Mouse (Mus musculus): Measurements from ENCODE around the gene Ubr4. TPM values are rescaled to one million over a fixed set of nuclear protein-coding genes. Genes with fewer than 3 reads are reported as not detected.

Gene Ubr4
- polyA plus RNA-seq, 1 experiment from 2014 or later = 68.6 TPM

DNA sequence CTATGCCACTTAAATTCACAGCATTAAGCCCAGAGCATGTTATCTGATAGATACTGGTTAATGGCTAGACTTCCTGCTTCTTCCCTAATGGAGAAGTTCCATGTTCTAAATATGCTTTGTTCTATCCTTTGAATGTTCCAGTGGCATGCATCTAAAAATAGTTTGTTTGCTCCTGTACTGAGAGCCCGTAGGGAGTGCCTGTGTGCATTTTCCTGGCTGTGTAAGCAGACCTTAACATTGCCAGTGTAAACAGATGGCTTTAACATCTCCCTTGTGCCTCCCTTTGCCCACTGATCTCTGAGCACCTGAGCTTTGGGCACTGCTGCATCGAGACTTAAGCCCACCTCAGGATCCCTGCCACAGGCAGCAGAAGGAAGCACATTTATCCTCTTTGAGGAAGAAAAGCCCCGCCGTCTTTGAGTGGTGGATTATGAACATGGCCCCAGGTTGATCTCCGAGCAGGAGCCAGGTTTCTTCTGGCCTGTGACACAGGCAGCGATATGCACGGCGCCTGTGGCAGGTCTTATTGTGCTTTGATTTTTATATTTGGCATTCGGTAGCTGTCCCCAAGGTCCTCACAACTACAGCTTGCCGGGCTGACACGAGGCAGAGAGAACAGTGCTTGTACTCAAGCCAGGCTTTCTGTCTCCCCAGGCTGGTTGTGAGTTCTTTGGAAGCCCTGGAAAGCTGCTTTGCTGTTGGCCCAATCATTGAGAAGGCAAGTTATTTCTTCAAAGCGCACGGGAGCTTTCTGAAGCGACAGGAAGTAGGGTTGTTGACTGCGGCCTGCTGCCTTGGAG is 80.8 kb downstream of the Ubr4 start:
- peaks cover 100% of the 10 kb centered on the region for H3K36me3 ChIP-seq
- H3K9ac ChIP-seq (replicated peaks) = no peak overlapping the region
- WGBS = 94% methylated on average over 15 of the region's 15 CpGs
- no peak overlapping the region for H3K4me2 ChIP-seq
- ATAC-seq (ENCODE audit: insufficient number of reproducible peaks, insufficient read depth, low FRiP score, low TSS enrichment, low read depth) = no peak
- no peak overlapping the region for H3K4me3 ChIP-seq (replicated peaks)
- H3K4me1 ChIP-seq (replicated peaks) = no peaks in the 10 kb centered on the region
- no peak overlapping the region for H3K27ac ChIP-seq
- H3K9me3 ChIP-seq = no peaks in the 10 kb centered on the region
- H3K27me3 ChIP-seq = no peaks in the 10 kb centered on the region

DNA sequence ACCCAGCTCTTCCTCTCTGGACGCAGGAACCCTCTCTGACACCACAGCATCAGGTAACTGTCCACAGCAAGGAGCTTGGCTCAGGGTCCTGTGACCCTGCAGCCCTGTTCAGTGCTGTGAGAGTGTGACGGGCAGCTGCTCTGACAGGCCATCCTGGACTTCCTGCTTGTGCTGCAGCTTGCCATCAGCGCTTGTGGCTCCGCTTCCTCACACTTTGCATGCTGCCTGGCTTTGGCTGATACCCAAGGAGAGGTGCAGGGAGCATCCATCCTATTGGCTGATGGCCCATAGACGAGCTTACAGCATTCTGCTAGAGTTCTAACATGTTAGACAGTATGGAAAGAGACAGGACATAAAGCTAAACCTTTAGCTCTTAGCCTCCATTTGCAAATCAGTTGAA is 88.8 kb downstream of the Ubr4 start:
- H3K27me3 ChIP-seq = no peaks in the 10 kb centered on the region
- H3K9ac ChIP-seq (replicated peaks) = no peak overlapping the region
- 90% methylated on average over 5 of the region's 5 CpGs for WGBS
- H3K4me2 ChIP-seq = no peak overlapping the region
- peaks cover 98% of the 10 kb centered on the region for H3K36me3 ChIP-seq
- H3K4me1 ChIP-seq (replicated peaks) = no peaks in the 10 kb centered on the region
- no peak overlapping the region for H3K4me3 ChIP-seq (replicated peaks)
- no peak overlapping the region for H3K27ac ChIP-seq
- no peaks in the 10 kb centered on the region for H3K9me3 ChIP-seq
- no peak for ATAC-seq (ENCODE audit: insufficient number of reproducible peaks, insufficient read depth, low FRiP score, low TSS enrichment, low read depth)

DNA sequence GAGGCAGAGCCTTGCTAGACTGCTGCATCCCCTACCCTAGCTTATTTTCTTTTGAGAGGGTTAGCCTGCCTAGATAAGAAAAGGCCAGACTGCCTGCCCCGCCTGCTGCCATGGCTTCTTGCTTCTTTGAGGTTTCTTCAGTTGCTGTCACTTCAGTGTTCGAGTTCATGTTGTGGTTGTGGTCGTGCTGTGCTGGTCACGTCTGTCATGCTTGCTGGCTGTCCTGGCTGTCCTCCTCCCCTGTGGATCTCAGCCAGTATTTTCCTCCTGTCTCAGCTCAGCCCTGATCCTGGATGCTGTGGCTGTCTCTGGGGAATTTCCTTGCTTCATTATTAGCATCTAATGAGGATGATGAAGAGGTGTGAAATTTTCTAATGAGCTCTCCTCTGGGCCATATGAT is 89.4 kb downstream of the Ubr4 start:
- WGBS = 84% methylated on average over 4 of the region's 4 CpGs
- H3K9me3 ChIP-seq = no peaks in the 10 kb centered on the region
- H3K27me3 ChIP-seq = no peaks in the 10 kb centered on the region
- H3K36me3 ChIP-seq = peaks cover 98% of the 10 kb centered on the region
- no peak overlapping the region for H3K4me2 ChIP-seq
- H3K4me3 ChIP-seq (replicated peaks) = no peak overlapping the region
- H3K9ac ChIP-seq (replicated peaks) = no peak overlapping the region
- ATAC-seq (ENCODE audit: insufficient number of reproducible peaks, insufficient read depth, low FRiP score, low TSS enrichment, low read depth) = no peak
- no peak overlapping the region for H3K27ac ChIP-seq
- no peaks in the 10 kb centered on the region for H3K4me1 ChIP-seq (replicated peaks)

DNA sequence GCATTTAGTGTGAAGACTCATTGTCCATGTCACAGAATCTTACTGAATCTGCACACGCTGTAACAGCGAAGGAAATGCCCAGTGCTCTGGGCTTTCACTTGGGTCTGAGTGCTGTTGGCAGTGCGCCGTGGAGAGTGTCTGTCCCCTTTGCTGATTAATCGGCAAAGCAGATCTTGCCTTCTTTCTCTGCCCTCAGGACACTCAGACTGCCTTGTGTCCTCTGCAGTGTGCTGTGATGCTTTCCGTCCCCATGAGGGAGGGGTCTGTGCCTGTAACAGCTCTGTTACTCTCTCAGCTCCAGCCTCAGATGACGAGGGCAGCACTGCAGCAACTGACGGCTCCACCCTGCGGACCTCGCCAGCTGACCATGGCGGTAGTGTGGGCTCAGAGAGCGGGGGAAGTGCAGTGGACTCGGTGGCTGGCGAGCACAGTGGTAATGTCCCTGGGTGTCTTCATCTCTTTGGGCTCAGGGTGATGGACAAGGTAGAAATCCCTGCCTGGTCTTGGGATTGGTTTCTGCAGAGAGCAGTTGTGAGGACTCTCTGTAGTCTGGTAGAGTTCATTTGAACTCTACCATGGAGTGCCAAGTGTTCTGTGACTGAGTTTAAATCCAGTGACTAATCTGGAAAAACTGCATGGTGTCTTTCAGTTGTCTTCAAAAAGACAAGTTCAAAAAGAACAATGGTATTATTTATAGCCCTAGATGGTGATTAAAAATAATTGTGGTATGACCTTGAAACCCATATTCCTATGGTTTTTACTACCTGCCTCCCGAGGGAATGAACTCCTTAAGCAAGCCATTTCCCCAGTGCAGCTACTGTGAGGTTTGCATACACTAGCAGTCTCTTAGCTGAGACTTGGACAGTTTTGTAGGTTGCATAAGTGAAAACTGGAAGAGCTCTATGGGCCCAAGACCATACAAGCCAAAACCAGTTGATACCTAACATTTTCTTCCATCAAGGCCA is 90.3 kb downstream of the Ubr4 start:
- Histone ChIP-seq H3K9me3 (no peaks in the 10 kb centered on the region), H3K27ac (no peak overlapping the region), H3K27me3 (no peaks in the 10 kb centered on the region), H3K4me2 (no peak overlapping the region), H3K4me3 (replicated peaks) (no peak overlapping the region), H3K36me3 (peaks cover 98% of the 10 kb centered on the region), H3K9ac (replicated peaks) (no peak overlapping the region), H3K4me1 (replicated peaks) (no peaks in the 10 kb centered on the region)
- no peak for ATAC-seq (ENCODE audit: insufficient number of reproducible peaks, insufficient read depth, low FRiP score, low TSS enrichment, low read depth)
- WGBS = 85% methylated on average over 15 of the region's 15 CpGs

DNA sequence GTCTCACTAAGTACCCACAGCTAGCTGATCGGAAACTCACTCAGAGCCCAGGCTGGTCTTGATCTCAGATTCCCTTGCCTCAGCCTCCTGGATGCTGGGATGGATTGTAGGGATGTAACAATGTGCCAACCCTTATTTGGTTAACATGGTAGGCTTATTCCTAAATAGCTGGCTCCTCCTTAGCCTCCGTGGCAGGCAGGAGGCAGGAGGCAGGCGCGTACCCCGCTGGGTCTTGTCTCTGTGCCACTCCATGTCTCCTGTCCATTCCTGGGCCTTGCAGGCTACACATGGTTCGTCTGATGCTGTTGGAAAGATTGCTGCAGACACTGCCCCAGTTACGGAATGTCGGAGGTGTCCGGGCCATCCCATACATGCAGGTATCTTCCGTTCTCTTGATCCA is 91.9 kb downstream of the Ubr4 start:
- ATAC-seq (ENCODE audit: insufficient number of reproducible peaks, insufficient read depth, low FRiP score, low TSS enrichment, low read depth) = no peak
- 95% methylated on average over 10 of the region's 10 CpGs for WGBS
- Histone ChIP-seq H3K4me3 (replicated peaks) (no peak overlapping the region), H3K4me1 (replicated peaks) (no peaks in the 10 kb centered on the region), H3K27ac (no peak overlapping the region), H3K27me3 (no peaks in the 10 kb centered on the region), H3K36me3 (peaks cover 98% of the 10 kb centered on the region), H3K9me3 (no peaks in the 10 kb centered on the region), H3K9ac (replicated peaks) (no peak overlapping the region), H3K4me2 (no peak overlapping the region)

DNA sequence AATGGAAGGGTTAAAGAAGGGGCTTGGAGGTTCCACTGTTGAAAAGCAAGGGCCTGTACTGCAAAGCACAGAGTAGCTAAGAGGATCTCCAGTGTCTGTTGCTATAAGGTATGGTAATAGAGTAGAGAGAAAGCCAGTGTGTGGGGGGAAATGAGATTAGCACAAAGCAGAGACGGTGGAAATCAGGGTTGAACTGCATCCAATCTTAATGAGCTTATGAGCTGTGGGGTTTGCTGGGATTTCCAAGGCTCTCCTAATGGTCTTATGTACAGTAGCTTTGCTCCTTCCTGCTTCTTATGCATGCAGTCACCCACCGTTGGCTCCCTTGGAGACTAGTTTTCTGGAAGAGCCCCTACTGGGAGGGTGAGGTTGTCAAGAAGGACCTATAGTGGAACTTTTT is 93.8 kb downstream of the Ubr4 start:
- H3K4me3 ChIP-seq (replicated peaks) = no peak overlapping the region
- WGBS = 90% methylated on average over 2 of the region's 2 CpGs
- H3K9me3 ChIP-seq = no peaks in the 10 kb centered on the region
- H3K4me2 ChIP-seq = no peak overlapping the region
- peaks cover 98% of the 10 kb centered on the region for H3K36me3 ChIP-seq
- no peaks in the 10 kb centered on the region for H3K27me3 ChIP-seq
- H3K9ac ChIP-seq (replicated peaks) = no peak overlapping the region
- no peak for ATAC-seq (ENCODE audit: insufficient number of reproducible peaks, insufficient read depth, low FRiP score, low TSS enrichment, low read depth)
- no peak overlapping the region for H3K27ac ChIP-seq
- no peaks in the 10 kb centered on the region for H3K4me1 ChIP-seq (replicated peaks)

DNA sequence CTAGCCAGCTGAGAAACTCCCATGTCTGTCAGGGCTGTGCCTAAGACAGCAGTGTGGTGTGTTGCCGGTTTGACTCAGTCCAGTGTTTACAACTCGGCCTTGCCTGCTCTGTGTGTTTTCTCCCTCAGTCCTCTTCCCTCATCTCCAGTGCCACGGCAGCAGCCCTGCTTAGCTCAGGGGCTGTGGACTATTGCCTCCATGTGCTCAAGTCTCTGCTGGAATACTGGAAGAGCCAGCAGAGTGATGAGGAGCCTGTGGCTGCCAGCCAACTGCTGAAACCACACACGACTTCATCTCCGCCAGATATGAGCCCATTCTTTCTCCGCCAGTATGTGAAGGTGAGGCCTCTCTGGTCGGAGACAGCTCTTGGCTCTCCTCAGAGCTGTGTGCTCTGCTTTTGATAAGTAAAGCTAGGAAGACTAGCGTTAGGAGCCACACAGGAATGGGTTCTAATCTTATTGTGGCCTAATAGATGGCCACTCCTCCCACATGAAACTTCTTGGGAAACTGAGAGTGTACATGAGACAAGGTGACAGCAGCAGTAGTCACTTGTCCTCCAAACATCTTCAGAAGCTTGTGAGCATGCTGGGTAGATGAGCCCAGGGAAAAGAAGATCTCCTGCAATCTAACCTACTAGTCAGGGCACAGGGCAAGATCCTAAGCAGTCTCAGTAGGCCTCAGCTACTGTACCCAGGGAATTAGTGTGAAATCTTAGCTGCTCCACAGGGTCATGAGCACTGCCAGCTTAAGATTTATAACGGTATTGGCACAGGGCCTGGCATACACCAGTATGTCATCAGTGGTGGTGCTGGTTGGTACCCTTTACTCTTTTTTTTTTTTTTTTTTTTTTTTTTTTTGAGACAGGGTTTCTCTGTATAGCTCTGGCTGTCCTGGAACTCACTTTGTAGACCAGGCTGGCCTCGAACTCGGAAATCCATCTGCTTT is 94.6 kb downstream of the Ubr4 start:
- H3K27me3 ChIP-seq = no peaks in the 10 kb centered on the region
- no peak overlapping the region for H3K4me2 ChIP-seq
- WGBS = 91% methylated on average over 11 of the region's 11 CpGs
- no peaks in the 10 kb centered on the region for H3K4me1 ChIP-seq (replicated peaks)
- ATAC-seq (ENCODE audit: insufficient number of reproducible peaks, insufficient read depth, low FRiP score, low TSS enrichment, low read depth) = no peak
- no peak overlapping the region for H3K27ac ChIP-seq
- peaks cover 98% of the 10 kb centered on the region for H3K36me3 ChIP-seq
- H3K9me3 ChIP-seq = no peaks in the 10 kb centered on the region
- no peak overlapping the region for H3K9ac ChIP-seq (replicated peaks)
- no peak overlapping the region for H3K4me3 ChIP-seq (replicated peaks)

DNA sequence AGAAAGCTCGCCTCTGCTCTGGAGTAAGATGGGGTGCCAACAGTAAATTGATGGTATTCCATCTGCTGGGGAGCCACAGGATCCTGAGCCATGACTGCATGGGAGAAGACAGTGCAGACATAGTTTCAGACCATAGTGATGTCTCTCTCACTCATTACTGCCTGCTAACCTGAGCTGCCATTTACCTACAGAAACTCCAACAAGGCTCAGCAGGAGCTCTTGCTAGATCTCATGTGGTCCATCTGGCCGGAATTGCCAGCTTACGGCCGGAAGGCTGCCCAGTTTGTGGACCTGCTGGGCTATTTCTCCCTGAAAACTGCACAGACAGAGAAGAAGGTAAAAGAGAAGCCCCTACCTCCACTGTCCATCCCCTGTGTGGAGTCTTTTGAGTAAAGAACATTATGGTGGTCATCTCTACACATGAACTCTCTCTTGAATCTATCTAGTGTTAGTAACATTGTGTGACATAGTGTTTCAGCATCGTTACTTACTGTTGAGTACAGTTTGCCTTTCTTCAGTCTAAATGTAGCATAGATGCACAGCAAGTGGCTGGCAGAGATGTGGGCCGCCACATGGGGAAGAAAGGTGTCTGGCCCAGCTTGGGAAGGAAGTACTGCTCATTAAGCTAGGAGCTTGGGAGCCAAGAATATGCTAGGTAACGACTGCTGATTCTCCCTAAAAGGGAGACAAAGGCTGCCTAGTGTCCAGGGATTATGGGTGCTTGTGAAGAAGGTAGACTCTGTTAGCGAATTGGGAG is 100.7 kb downstream of the Ubr4 start:
- WGBS = 92% methylated on average over 8 of the region's 8 CpGs
- H3K4me1 ChIP-seq (replicated peaks) = no peaks in the 10 kb centered on the region
- H3K9me3 ChIP-seq = no peaks in the 10 kb centered on the region
- no peak overlapping the region for H3K4me2 ChIP-seq
- ATAC-seq (ENCODE audit: insufficient number of reproducible peaks, insufficient read depth, low FRiP score, low TSS enrichment, low read depth) = no peak
- no peak overlapping the region for H3K4me3 ChIP-seq (replicated peaks)
- H3K27ac ChIP-seq = no peak overlapping the region
- no peaks in the 10 kb centered on the region for H3K27me3 ChIP-seq
- H3K9ac ChIP-seq (replicated peaks) = no peak overlapping the region
- peaks cover 100% of the 10 kb centered on the region for H3K36me3 ChIP-seq

DNA sequence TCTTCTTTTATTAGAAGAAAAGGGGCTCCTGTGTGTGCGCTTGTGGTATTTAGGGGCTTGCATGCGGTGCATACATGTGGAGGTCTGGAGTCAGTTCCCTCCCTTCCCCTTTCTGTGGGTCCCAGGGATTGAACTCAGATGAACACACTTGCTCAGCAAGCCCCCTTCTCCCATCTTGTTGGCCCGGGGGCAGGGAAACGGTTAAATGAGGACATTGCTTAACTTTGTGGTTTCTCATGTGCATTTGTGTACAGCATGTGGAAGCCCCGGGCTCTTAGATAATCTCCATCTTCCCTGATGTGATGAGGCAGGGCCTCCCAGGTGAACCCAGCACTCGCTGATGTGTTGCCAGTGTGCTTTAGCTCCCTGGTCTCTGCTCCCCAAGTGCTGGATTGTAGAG is 101.9 kb downstream of the Ubr4 start:
- no peak for ATAC-seq (ENCODE audit: insufficient number of reproducible peaks, insufficient read depth, low FRiP score, low TSS enrichment, low read depth)
- Histone ChIP-seq H3K36me3 (peaks cover 100% of the 10 kb centered on the region), H3K9me3 (no peaks in the 10 kb centered on the region), H3K9ac (replicated peaks) (no peak overlapping the region), H3K4me2 (no peak overlapping the region), H3K4me3 (replicated peaks) (no peak overlapping the region), H3K4me1 (replicated peaks) (no peaks in the 10 kb centered on the region), H3K27ac (no peak overlapping the region), H3K27me3 (no peaks in the 10 kb centered on the region)
- 94% methylated on average over 6 of the region's 6 CpGs for WGBS

DNA sequence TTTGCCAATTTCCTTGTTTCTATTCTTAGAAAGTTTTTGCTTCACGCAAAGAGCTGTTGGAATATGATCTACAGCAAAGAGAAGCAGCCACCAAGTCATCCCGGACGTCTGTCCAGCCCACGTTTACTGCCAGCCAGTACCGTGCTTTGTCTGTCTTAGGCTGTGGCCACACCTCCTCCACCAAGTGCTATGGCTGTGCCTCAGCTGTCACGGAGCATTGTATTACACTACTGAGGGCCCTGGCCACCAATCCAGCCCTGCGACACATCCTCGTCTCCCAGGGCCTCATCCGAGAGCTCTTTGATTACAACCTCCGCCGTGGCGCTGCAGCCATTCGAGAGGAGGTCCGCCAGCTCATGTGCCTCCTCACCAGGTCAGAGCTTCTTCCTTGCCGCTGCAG is 107.6 kb downstream of the Ubr4 start:
- Histone ChIP-seq H3K9me3 (no peaks in the 10 kb centered on the region), H3K27me3 (no peaks in the 10 kb centered on the region), H3K36me3 (peaks cover 100% of the 10 kb centered on the region), H3K4me2 (no peak overlapping the region), H3K4me3 (replicated peaks) (no peak overlapping the region), H3K4me1 (replicated peaks) (no peaks in the 10 kb centered on the region), H3K27ac (no peak overlapping the region), H3K9ac (replicated peaks) (no peak overlapping the region)
- 82% methylated on average over 15 of the region's 15 CpGs for WGBS
- no peak for ATAC-seq (ENCODE audit: insufficient number of reproducible peaks, insufficient read depth, low FRiP score, low TSS enrichment, low read depth)
